Mouse (Mus musculus): Measurements from ENCODE around the gene Ifitm5. TPM values are rescaled to one million over a fixed set of nuclear protein-coding genes. Genes with fewer than 3 reads are reported as not detected.

Ifitm5 gene
- polyA plus RNA-seq, 1 experiment from 2014 or later: 0.48 TPM

DNA sequence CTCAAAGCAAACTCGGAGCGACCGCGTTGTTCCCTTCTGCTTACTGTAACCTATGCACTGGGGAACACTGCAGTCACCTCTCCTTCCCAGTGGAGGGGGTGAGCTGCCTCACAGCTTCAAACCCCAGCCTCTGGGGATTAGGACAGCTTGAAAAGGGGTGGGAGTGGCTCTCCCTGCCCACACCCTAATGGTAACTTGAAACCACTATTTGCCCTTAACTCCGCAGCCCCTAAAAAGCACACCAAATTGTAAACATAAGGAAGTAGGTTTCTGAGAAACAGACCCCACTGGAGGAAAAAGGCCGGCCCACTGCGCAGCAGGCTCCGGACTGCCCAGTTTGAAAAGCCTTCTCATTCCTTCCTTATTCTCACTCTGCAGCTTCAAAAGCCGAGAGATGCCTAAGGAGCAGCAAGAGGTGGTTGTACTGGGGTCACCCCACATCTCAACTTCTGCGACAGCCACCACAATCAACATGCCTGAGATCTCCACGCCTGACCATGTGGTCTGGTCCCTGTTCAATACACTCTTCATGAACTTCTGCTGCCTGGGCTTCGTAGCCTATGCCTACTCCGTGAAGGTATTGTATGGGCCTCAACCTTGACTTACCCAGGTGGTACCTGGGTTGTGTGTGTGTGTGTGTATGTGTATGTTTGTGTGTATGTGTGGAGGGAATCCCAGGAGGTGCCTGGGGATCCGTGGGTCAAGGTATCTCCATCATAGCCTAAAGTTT lies 17.9 kb upstream of the Ifitm5 start:
- WGBS (ENCODE audit: insufficient replicate concordance): 18% methylated on average over 14 of the region's 14 CpGs
- ATAC-seq (no peak), DNase-seq (no peak)
- TF ChIP-seq CTCF (IDR thresholded peaks at IDR 0.05; ENCODE audit: low read depth) (no peak), EP300 (IDR thresholded peaks at IDR 0.05; ENCODE audit: low read depth) (no peak)
- Histone ChIP-seq H3K36me3 (replicated peaks; ENCODE audit: insufficient read depth, low read length) (no peaks in the 10 kb centered on the region), H3K9me3 (ENCODE audit: low read length) (no peaks in the 10 kb centered on the region), H3K27me3 (ENCODE audit: insufficient read depth, low read length) (no peaks in the 10 kb centered on the region), H3K9ac (replicated peaks) (no peak overlapping the region), H3K4me1 (ENCODE audit: insufficient read depth) (peaks cover 6% of the 10 kb centered on the region; the same call in 1 of the 2 replicates), H3K27ac (ENCODE audit: low read depth) (0 out of 2 replicates have a peak overlapping the region, but pooled peaks have one; percentile 1), H3K4me3 (ENCODE audit: low read depth, low read length) (no peak overlapping the region), H3K4me2 (ENCODE audit: low read depth, low read length) (no peak overlapping the region)

DNA sequence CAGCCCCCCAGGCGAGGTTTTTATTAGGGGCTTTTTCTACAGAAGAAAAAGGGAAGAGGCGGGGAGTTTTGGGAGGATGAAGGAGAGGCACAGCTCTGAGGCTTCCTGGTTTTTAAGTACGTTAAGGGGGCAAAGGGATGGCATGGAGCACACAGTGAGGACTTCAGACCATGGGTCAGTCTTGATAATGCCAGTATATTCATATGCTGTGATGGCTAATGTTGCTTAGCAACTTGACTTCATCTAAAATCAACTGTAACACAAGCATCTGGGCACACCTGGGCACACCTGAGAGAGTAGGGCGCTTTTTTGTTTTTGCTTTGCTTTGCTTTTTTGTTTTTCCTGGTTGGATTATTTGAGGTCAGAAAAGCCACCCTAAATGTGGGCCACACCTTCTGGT lies 16.8 kb upstream of the Ifitm5 start, which contains the start of gene Ifitm1:
Gene Ifitm1, plus strand, starts transcription at position 301 of the 400 bp plus-strand sequence.
- ATAC-seq: no peak
- no peak within 1 kb of the TSS for H3K9ac ChIP-seq (replicated peaks)
- H3K4me2 ChIP-seq (ENCODE audit: low read depth, low read length): no peak within 1 kb of the TSS
- no peak for DNase-seq
- H3K27ac ChIP-seq (ENCODE audit: low read depth): no peak within 1 kb of the TSS
- H3K4me1 ChIP-seq (ENCODE audit: insufficient read depth): peaks cover 6% of the 10 kb centered on the region; the same call in 1 of the 2 replicates
- H3K9me3 ChIP-seq (ENCODE audit: low read length): no peaks in the 10 kb centered on the region
- WGBS (ENCODE audit: insufficient replicate concordance): 73% methylated on average over 4 of the region's 4 CpGs
- H3K4me3 ChIP-seq (ENCODE audit: low read depth, low read length): no peak within 1 kb of the TSS
- TF ChIP-seq CTCF (IDR thresholded peaks at IDR 0.05; ENCODE audit: low read depth): no peak
- TF ChIP-seq EP300 (IDR thresholded peaks at IDR 0.05; ENCODE audit: low read depth): no peak
- no peaks in the 10 kb centered on the region for H3K27me3 ChIP-seq (ENCODE audit: insufficient read depth, low read length)
- no peaks in the 10 kb centered on the region for H3K36me3 ChIP-seq (replicated peaks; ENCODE audit: insufficient read depth, low read length)

DNA sequence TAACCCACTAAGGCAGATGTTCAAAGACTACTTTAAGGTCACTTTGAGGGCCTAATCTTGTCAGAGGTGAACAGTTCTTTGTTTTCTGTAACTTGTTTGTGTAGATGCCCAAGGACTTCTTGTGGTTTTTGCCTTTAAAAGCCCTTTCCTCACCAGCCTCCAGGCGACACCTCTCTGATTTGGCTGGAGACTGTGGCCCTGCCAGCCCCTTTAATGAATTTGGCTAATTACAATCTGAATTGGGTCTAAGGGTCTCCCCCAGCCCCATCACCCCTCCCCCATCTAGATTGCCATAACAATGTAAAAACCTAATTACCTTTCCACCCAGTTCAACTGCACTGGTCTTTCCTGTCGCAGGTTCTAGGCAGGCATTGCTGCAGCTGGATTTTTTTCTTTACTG lies 12.6 kb upstream of the Ifitm5 start:
- Histone ChIP-seq H3K36me3 (replicated peaks; ENCODE audit: insufficient read depth, low read length) (no peaks in the 10 kb centered on the region), H3K9ac (replicated peaks) (no peak overlapping the region), H3K4me2 (ENCODE audit: low read depth, low read length) (no peak overlapping the region), H3K4me1 (ENCODE audit: insufficient read depth) (peaks cover 6% of the 10 kb centered on the region; the same call in 1 of the 2 replicates), H3K4me3 (ENCODE audit: low read depth, low read length) (no peak overlapping the region), H3K27me3 (ENCODE audit: insufficient read depth, low read length) (no peaks in the 10 kb centered on the region), H3K27ac (ENCODE audit: low read depth) (no peak overlapping the region), H3K9me3 (ENCODE audit: low read length) (no peaks in the 10 kb centered on the region)
- TF ChIP-seq EP300 (IDR thresholded peaks at IDR 0.05; ENCODE audit: low read depth): no peak
- no peak for TF ChIP-seq CTCF (IDR thresholded peaks at IDR 0.05; ENCODE audit: low read depth)
- ATAC-seq: no peak
- WGBS (ENCODE audit: insufficient replicate concordance): 81% methylated on average over 2 of the region's 2 CpGs
- no peak for DNase-seq

DNA sequence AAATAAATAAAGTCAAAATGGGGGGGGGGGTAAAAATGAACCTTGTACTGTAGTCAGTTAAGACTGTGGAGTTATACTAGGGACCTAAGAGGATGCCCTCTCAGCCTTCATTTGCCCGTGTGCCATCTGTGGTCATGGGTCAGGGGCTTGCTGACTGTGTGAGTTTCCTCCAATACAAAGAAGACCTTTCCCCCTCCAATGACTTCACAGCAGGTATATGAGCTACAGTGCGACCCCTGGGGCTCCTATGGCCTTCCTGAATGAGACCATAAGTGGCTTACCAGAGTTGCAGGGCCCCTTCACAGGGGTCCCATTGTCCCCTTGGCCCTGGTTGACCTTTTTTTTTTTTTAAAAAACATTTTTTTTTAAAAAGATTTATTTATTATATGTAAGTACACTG lies 11.3 kb upstream of the Ifitm5 start:
- Histone ChIP-seq H3K36me3 (replicated peaks; ENCODE audit: insufficient read depth, low read length) (no peaks in the 10 kb centered on the region), H3K27me3 (ENCODE audit: insufficient read depth, low read length) (no peaks in the 10 kb centered on the region), H3K9ac (replicated peaks) (no peak overlapping the region), H3K4me3 (ENCODE audit: low read depth, low read length) (no peak overlapping the region), H3K27ac (ENCODE audit: low read depth) (no peak overlapping the region), H3K9me3 (ENCODE audit: low read length) (no peaks in the 10 kb centered on the region), H3K4me1 (ENCODE audit: insufficient read depth) (peaks cover 5% of the 10 kb centered on the region), H3K4me2 (ENCODE audit: low read depth, low read length) (no peak overlapping the region)
- TF ChIP-seq EP300 (IDR thresholded peaks at IDR 0.05; ENCODE audit: low read depth) (no peak), CTCF (IDR thresholded peaks at IDR 0.05; ENCODE audit: low read depth) (no peak)
- ATAC-seq: no peak
- DNase-seq: no peak
- WGBS (ENCODE audit: insufficient replicate concordance): 68% methylated on average over 2 of the region's 2 CpGs

DNA sequence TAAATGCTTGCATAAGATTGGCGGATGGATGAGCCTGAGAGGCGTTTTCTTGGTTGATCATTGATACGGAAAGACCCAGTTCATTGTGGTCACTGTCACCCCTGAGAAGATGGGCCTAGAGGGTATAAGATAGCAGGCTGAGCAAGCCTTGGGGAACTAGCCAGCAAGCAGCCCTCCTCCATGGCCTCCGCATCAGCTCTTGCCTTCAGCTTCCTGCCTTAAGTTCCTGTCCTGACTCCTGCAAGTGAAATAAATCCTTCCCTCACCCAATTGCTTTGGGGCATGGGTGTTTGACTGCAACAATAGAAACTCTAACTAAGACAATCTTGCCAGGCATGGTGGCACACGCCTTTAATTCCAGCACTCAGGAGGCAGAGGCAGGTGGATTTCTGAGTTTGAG lies 9.9 kb upstream of the Ifitm5 start:
- Histone ChIP-seq H3K9ac (replicated peaks) (no peak overlapping the region), H3K4me1 (ENCODE audit: insufficient read depth) (peaks cover 10% of the 10 kb centered on the region), H3K27me3 (ENCODE audit: insufficient read depth, low read length) (no peaks in the 10 kb centered on the region), H3K36me3 (replicated peaks; ENCODE audit: insufficient read depth, low read length) (no peaks in the 10 kb centered on the region), H3K4me2 (ENCODE audit: low read depth, low read length) (no peak overlapping the region), H3K27ac (ENCODE audit: low read depth) (no peak overlapping the region), H3K9me3 (ENCODE audit: low read length) (no peaks in the 10 kb centered on the region), H3K4me3 (ENCODE audit: low read depth, low read length) (no peak overlapping the region)
- DNase-seq: no peak
- 63% methylated on average over 5 of the region's 5 CpGs for WGBS (ENCODE audit: insufficient replicate concordance)
- TF ChIP-seq CTCF (IDR thresholded peaks at IDR 0.05; ENCODE audit: low read depth) (no peak), EP300 (IDR thresholded peaks at IDR 0.05; ENCODE audit: low read depth) (no peak)
- no peak for ATAC-seq

DNA sequence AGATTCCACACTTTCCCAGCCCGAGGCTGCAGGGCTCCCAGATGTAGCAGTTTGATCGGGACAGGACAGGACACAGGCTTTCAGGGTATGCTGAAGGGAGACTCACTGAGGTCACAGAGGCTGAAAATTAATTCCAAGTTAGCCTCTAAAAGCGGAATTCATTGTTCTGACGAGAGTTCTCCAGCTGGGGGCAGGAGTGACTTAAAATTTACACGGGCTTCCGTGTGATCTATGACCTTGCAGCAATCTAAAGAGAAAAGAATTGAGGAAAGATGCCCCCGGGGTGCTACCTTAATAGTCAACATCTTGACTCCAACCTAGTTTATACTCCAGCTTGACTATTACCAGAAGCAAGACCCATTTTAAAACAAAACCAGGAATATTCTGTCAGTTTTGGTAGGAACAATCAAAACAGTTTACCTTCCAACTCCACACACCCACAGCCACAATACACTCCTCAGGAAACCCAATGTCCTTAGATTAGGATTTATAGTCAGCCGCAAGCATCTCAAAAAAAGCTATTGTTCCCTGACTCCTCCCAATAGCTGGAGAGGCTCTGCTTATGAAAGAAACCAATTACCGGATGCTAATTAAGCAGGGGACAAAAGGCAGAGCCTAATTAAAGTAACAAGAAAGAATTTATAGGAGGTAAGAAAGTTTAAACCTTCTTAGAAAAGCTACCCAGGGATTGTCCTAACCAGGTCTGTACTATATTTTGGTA lies 9.2 kb upstream of the Ifitm5 start:
- ATAC-seq (no peak), DNase-seq (peak; percentile 62)
- Histone ChIP-seq H3K27ac (ENCODE audit: low read depth) (no peak overlapping the region), H3K27me3 (ENCODE audit: insufficient read depth, low read length) (no peaks in the 10 kb centered on the region), H3K36me3 (replicated peaks; ENCODE audit: insufficient read depth, low read length) (no peaks in the 10 kb centered on the region), H3K9ac (replicated peaks) (no peak overlapping the region), H3K9me3 (ENCODE audit: low read length) (no peaks in the 10 kb centered on the region), H3K4me1 (ENCODE audit: insufficient read depth) (peaks cover 13% of the 10 kb centered on the region), H3K4me3 (ENCODE audit: low read depth, low read length) (no peak overlapping the region), H3K4me2 (ENCODE audit: low read depth, low read length) (no peak overlapping the region)
- TF ChIP-seq EP300 (IDR thresholded peaks at IDR 0.05; ENCODE audit: low read depth) (no peak), CTCF (IDR thresholded peaks at IDR 0.05; ENCODE audit: low read depth) (peak; percentile 69)
- 13% methylated on average over 9 of the region's 9 CpGs for WGBS (ENCODE audit: insufficient replicate concordance)
